Mouse (Mus musculus): Measurements from ENCODE around the gene Zfp536. TPM values are rescaled to one million over a fixed set of nuclear protein-coding genes. Genes with fewer than 3 reads are reported as not detected.
A peak's percentile ranks its signal among the peaks of the same experiment; 100 is the strongest.

Zfp536 gene
- polyA plus RNA-seq, 2 experiments from 2014 or later = 0.40 TPM; not detected in 1

DNA sequence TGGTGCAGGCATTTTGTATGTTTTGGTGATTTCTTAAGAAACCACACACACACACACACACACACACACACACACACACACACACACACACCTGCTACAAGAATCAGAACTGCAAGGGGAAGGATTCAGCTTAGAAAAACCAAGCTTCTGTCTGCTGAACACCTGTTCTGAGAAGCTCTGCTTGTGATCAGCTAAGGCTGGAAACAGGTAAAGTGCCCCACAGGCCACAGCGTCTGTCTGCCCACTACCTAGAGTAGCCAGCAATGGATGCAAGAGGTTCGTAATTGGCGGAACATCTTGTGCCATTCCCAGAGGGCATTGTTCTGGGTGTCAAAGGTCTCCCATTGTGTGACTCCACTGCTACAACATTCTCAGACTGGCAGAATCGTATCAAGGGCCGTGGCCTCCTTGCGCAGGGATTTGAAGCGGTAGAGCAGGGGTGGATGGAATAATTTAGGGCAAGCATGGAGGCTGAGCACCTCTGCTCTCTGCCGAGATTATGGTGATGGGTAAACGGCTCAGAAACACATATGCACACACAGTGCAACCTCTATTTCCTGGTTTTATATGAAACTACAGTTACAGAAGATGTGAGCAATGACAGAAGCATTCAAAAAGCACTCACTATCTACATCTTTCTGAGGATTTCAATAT is 170.4 kb downstream of the Zfp536 start:
- no peak for ATAC-seq

DNA sequence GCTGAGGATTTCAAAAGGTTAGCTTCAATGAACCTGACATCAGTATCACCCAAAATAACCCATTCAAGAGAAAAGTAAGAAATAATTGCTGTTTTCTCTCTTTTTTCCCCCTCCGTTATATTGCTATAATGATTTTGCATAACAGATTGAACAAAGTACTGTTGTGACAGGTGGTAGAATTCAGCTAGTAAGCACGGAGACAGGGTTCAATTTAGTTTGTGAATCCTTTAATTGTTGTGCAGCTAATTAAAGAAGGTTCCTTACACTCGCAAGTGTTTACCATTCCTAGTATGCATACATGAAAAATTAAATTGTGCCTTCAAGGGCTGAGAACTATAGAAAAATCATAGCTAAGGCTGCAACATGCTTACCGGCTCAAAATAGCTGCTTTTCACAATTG is 173.1 kb downstream of the Zfp536 start:
- ATAC-seq = no peak

DNA sequence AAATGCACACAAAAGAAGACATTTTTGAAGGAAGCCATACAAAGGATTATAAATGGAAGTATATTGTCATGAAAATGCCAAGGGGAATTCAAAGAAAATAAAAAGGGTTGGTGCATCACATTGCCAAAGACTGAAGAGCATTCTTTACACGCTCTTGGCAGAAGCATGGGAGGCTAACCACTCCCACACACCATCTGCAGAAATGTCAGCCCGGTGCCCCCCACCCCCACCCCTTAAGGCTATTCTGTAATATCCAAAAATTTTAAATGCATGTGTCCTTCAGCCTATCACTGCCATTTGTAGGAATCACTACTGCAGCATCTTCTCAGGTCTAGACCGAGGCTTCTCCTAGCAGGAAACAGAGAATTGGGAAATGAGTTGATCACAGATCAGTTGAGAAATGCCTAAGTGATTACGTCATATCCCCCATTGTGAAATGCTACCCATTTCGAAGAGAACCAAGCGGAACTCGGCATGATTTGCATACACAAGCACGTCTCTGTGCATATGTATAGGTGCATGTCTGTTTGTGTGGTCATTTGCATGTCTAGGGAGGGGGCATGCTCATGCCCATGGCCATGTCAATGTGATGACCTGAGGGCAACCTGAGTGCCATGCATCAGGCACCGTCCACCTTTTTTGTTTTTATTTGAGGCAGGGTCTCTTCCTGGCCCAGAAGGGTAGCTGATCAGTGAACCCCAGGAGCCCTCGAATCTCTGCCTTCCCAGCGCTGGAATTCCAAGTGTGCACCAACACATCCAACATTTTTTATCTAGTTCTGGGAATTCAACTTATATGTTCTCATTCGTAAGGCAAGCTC is 179.0 kb downstream of the Zfp536 start:
- no peak for ATAC-seq

DNA sequence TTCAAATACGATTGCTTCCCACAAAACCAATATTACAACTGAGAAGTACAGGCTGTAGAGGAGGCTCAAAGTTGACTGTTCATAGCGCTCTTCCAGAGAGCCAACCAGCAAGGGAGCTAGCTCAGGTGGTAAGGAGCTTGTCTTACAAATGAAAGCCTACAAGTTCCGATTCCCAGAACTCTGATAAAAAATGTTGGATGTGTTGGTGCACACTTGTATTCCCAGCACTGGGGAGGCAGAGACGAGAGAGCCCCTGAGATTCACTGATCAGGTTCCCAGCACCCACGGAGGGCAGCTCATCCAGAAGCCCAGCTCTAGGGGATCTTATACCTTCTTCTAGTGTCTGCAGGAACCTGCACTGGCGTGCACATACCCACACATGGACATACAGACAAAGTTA is 179.9 kb downstream of the Zfp536 start:
- no peak for ATAC-seq

DNA sequence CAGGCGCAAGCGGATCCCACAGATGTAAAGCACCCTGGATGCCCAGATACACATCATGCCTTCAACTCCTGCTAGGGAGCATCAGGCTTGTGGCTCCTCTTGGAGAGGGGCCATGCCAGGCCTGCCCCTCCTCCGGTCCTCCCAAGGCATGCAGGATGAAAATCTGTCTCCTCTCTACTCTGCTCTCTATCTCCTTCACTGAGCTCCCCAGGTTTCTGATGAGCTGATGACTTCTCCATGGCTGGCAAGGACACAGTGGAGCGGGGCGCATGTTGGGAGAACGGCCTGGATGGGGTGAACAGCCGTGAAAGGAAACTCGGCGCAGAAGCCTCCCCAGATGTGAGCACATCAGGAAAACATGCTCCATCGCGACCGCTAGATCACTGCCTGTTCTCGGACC is 186.7 kb downstream of the Zfp536 start:
- no peak for ATAC-seq

DNA sequence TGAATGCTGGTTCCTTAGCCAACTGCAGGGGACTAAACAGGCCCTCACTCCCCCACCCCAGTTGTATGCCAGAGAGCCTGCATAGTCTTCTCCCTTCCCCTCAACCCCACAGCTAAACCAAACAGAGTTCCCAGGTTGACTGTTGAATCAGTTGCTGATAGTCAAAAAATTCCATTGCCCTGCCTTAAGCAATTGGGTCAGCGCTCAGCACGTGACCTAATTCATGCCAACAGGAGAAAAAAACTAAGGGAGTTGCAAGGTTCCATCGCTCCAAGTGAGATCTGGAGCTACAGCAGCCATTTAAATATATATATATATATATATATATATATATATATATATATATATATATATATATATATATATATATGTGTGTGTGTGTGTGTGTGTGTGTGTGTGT is 192.2 kb downstream of the Zfp536 start:
- ATAC-seq = no peak

DNA sequence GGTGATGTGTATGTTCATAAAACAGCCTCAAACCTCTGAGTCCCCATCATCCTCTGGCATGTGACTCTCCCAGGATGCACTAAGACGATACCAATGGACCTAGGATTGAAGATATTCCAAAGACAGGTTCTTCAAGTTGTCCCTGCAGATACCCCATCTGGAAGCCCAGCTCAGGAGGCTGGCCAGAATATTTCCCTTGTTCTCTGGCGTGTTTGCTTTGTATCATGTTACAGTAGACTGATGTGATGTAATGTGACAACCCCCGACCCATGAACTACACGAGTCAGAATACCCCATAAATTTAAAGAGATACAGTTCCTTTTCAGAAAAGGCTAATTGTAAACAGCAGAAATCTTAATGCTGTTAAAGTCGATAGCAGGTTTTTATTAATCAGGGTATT is 192.9 kb downstream of the Zfp536 start:
- no peak for ATAC-seq

DNA sequence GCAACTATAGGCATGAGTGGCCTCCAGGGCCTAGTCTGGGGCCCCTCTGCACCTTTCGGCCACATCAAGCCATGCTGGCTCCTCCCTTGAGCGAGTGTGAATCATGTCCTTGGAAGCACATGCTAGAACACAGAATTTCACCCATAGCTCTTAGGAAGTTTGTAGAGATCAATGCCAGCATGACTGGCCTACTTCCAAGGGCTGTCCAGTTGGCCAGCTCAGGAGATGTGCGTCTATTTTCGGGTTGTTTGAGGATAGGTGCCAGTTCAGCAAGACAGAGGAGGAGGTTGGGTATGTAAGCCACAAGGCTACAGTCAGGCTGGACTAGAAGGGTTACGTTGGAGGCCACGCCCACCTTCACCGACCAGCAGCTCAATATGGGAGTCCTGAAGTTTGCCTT is 201.4 kb downstream of the Zfp536 start:
- no peak for ATAC-seq

DNA sequence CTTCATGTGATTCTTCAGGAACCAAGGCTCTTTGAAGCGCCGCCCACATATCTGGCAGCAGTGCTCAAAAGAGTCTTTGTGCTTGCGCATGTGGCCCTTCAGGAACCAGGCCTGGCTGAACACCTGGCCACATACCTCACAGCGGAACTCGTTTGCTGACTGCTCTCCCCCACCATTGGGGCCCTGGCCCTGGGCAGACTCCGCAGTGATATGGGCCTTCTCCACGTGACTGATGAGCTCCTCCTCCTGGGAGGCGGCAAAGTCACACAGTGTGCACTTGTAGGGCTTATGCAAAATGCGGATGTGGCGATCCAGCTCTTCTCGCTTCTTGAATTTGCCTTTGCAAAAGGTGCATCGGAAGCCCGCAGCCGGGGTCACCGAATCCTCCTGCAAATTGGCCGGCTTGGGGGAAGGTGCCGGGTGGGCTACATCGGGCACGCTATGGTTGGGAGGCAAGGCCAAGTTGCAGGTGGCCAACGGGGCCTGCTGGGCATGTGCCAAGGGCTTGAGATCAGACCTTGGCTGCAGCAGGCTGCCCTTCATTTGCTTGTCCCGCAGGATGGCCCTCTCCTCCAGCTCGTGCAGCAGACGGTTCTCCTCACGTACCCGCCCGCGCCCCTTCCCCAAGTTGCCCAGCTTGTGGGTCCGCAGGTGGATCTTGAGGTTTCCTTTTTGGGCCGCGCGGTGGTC is 204.5 kb downstream of the Zfp536 start:
- ATAC-seq = peak; percentile 72

DNA sequence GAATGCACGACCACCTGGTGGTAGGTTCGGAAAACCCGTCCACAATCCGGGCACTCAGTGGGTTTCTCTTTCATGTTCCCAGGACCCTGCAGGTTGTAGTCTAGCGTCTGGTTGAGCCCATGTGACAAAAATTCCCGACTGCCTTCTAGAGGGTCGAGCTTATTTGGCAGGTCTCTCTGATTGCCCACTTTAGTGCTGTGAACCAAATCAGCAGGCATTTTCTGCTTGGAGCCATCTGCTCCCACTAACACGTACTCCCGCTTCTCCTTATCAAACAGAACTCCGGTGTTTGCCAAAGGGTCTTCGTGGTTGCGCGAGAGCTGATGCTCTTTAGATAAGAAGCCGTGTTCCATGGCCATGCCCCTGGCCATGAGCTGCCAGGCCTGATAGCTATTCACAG is 205.4 kb downstream of the Zfp536 start:
- ATAC-seq = no peak

DNA sequence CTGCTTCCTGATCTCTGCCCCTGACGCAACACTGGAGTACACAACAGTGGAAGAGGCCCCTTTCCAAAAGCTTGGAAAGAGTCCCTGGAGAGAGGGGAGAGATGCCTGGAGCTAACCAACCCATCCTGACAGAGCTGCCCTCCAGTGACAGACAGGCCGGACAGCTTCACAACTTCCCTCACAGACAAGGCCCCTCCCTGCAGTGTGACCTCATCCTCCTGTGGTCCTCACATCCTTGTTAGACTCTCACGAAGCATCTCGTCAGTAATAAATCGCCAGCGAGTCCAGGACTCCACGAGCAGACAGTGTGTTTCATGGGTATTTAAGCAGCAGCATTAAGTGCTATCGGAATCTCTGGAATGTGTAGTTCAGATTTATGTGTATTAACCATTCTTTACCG is 207.4 kb downstream of the Zfp536 start:
- no peak for ATAC-seq

DNA sequence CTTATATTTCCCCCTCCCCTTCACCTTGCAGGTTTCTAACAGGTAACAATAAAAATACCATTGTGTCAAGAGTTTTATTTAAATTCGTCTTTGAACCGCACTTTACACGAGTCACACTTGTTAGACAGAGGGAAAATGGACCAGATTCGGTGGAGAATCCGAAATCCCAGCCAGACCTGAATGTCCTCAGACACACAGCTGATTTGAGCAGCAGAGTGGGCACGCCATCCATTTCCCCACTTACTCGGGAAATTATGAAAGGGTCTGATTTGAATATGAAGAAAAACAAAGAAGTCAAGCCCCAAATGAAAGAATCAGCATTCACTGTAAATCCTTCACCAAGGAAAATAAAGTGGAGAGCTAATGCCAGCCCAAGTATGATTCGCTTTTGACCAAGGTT is 208.1 kb downstream of the Zfp536 start:
- no peak for ATAC-seq

DNA sequence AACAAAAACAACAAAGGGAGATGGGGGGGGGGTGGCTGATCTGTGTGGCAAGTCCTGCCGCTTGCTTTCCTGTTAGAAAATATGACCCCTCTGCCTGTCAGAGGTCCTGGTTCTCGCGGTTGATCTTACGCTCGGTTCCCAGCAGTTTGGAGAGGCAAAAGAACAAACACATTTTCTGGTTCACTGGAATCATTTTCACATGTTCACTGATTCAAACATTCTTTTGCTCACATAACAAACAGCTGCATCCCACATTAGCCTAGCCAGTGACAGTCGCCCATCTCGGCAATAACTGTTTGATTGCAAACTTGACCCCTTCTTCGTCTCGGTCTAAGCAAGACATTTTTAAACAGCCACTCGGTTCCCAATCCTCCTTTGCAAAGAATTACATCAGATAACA is 208.8 kb downstream of the Zfp536 start:
- ATAC-seq = no peak

DNA sequence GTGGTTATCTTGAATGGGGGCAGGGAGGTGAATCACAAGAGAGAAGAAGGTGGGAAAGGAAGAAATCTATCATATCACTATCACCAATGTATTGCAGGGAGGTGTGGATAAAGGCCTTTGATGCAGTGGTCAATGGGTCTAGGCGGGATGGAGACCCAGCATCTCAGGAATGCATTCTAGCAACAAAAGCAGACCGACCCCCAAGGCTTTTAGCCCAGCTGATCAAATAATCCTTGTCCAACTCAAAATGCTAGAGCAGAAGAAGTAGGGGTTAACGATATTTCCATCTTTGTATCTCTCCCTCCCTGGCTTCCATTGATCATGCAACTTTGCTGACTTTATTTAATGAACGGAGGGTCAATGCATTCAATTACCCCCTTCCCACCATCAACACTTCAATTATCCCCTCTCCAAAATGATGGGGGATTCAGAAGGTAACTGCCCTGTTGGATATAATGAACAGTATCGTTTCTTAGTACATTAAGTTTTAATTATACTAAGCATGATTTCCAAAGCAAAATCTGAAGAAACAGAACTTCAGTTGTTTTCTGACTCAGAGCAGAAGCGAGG is 209.5 kb downstream of the Zfp536 start:
- ATAC-seq = no peak

DNA sequence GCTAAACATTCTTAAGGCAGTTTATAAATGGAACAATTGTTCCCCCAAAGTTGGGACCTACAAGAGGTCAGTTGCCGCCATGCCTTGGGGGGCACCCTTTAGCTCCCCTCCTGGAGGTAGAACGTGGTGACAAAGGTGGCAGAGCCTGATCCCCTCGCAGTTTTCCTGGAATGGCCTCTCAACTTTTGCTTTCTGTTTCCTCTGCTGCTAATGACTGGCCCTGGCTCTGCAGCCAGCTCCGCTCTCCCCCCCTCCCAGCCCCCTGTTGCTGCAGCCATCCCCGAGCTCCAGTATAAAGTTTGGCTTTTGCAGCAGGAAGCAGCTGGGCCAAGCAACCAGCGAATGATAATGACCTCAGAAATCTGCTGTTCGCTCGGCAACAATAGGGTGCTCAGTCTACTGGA is 210.3 kb downstream of the Zfp536 start:
- ATAC-seq = no peak

DNA sequence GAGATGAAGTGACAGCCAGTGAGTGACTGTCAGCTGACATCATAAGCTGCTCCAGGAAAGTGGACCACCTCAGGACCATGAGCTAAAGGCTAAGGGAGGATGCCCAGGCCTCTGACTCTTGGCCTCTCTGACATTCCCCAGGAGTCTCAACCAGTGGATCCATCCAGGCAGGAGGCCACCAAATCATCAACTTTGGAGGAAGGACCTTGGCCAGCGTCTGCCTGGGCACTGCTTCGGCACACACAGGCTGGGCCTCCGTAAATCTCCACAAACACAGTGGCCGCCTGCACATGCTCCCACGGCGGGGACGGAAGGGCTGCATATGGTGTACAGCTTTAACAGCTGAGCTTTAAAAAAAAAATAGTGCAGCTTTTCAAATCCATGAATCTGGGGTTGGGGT is 210.9 kb downstream of the Zfp536 start:
- no peak for ATAC-seq

DNA sequence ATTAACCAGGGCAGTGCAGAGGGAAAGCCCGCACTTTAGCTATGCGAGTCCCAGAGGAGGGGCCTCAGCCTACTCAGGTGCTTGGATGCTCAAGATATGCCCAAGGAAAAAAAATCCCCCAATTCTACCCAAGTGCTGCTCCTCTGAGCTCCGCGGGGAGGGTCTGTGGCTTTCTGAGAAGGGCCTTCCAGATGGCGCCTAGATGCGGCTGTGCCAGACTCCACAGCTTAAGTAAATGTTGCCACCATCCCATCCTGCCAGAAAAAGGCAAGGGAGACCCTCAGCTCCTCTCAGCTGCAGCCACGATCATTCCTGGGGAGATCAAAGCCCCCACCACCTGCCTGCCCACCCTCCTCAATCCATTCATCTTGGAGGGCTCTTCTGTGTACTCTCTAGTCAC is 212.9 kb downstream of the Zfp536 start:
- ATAC-seq = no peak

DNA sequence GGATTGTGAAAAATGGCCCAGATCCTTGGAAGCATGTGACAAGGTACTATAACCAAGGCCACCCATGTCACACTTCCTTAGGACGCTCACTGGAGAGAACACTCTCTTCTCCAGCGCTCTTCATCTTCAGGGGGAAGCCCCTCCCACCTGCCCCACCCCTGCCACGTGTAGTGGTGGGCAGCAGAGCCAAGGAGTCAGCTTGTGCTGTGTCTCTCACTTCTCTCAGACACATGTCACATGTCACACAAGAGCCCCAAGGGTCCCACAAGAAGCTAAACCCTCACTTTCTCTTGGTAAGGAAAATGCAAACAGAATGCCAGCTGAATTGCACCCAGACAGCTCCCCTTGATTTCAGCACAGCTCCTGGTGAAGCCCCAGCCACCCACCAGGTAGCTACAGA is 213.6 kb downstream of the Zfp536 start:
- ATAC-seq = no peak

DNA sequence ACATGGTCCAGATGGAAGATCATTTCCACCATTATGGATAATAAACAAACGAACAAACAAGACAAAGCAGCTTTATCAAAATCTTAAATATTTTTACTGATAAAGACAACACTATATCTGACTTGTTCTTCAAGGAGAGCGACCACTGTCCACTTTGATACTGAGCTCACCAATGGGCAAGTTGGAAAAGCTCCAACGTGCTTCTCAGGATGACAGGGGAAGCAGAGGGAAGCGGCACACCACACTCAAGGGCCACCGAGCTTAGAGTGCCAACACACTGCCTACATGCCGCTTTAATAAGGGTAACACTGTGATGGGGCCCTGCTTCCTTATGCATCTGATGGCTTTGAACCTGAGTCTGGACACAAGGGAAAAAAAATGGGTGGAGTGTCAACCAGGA is 214.1 kb downstream of the Zfp536 start:
- ATAC-seq = no peak

DNA sequence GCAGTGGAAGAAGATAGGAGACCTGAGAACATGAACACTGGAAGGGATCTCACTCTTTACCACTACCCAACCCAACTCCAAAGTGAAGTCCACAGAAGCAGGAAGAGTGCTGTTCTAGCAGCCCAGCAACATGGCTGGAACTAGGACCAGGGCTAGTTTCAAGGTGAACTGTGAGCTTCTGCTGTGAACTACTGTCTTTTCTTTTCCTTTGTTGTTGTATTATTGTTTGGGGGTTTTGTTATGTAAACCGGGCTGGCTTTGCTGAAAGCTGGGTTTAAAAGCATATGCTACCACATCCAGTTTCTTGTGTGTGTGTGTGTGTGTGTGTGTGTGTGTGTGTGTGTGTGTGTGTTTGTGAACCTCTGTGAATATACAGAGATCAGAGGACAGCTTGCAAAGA is 216.6 kb downstream of the Zfp536 start:
- no peak for ATAC-seq

DNA sequence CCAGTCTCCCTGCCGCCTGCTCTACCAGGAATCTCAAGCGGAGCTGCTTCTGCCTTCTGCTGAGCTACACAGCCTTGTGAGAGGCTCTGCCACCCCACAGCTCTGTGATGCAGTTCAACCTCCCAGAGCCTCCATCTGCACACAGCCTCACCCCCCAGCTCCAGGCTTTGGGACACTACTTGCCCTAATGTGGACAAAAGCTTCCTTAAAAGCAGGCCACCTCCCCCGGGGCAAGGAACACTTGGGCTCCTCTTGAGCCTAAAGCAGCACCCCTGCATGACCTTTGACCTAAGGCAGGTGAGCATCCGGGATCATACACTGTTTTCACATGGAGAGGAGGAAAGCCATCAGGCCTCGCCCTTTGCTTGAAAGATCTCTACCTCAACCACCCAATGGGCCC is 219.0 kb downstream of the Zfp536 start:
- no peak for ATAC-seq

DNA sequence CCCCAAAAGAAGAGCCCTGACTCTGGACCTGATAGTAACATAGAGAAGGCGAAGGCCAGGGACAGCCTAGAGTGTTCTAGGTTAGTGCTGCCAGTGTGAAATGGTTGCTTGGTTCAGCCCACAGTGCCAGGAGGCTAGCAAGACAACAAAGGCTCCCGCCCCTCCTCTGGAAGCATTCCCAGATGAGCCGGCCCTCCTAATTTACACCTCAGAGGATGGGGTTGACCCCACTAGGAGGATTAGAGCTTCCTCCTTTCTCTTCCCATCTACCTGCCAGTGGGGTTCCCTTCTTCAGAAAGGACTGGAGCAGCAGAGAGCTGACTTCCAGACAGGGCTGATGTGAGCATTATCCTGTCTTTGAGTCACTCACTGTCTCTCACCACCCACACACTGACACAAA is 219.8 kb downstream of the Zfp536 start:
- ATAC-seq = no peak

DNA sequence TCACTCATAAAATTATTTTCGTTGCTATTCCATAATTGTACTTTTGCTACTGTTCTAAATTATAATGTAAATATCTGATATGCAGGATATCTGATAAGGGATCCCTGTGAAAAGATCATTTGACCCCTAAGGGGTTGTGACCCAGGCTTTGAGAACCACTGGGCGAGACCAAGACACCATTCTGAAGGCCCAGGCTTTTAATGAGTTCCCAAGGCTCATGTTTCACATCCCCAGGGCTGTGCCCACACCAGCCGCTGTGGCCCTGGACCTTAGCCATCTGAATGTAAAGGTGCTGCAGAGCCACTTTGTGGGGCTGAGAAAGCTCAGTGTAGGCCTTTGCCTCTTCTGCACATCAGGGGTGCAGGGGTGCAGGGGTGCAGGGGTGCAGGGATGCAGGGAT is 221.1 kb downstream of the Zfp536 start:
- no peak for ATAC-seq

DNA sequence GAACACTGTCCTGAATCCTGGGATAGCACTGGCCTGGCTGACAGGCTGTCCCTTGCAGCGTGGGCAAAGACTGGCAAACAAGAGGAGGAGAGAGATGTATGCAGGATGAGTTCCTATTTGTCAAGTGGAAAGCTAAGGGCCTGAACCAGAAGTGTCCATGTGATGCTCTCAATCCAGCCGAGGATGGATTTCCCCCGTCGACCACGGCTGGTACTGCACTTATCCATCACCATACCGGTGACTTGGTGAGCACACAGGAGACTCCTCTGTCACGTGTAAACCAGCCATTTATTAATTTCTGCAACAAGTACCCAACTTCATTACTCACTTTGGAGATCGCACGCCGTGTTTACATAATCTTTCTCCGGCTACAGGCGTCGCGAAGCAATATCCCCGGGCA is 224.6 kb downstream of the Zfp536 start:
- ATAC-seq = no peak
